ENCODE assay signal across 8 mouse cellular contexts in the genomic region with DNA sequence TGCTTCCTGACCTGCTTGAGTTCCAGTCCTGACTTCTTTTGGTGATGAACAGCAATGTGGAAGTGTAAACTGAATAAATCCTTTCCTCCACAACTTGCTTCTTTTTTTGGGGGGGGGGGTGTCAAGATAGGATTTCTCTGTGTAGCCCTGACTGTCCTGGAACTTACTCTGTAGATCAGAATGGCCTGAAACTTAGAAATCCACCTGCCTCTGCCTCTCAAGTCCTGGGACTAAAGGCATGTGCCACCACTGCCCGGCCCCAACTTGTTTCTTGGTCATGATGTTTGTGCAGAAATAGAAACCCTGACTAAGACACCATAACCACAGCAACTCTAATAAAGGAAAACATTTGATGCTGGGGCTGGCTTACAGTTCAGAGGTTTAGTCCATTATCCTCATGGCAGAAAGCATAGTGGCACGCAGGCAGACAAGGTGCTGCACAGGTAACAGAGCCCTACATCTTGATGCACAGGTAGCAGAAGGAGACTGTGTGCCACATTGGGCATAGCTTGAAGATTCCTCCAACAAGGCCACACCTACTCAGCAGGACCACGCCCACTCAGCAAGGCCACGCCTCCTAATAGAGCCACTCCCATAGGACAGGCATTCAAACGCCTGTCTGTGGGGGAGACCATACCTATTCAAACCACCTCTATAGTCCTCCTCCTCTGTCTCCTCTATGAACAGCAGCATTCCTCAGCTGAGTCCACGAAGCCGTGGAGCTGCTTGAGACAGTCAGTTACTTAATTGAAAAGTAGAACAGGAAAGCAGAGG. TPM values are rescaled to one million over a fixed set of nuclear protein-coding genes. Genes with fewer than 3 reads are reported as not detected.
DNase-seq lines count a peak whose midpoint lies in the region; ATAC-seq and TF ChIP-seq lines count a peak whose summit lies in the region.

No protein-coding gene starts in this region.

- no peak for ATAC-seq in embryonic facial prominence, embryonic 11.5 days (replicated peaks; ENCODE audit: insufficient number of reproducible peaks, low FRiP score, low TSS enrichment, low read depth)
- ATAC-seq in liver, embryonic 14.5 days (ENCODE audit: insufficient read depth) = peak; percentile 44
- ATAC-seq in intestine, postnatal 0 days = no peak

- H3K27ac ChIP-seq in embryonic facial prominence, embryonic 11.5 days (replicated peaks; ENCODE audit: low read depth, low read length) = no peak overlapping the region
- H3K27ac ChIP-seq in embryonic facial prominence, embryonic 10.5 days (replicated peaks) = no peak overlapping the region
- no peak overlapping the region for H3K27ac ChIP-seq in liver, embryonic 14.5 days
- no peak overlapping the region for H3K27ac ChIP-seq in intestine, postnatal 0 days (ENCODE audit: low read depth, low read length)

- H3K4me1 ChIP-seq in embryonic facial prominence, embryonic 11.5 days (ENCODE audit: control insufficient read depth, insufficient read depth, low read length) = no peaks in the 10 kb centered on the region; the same call in 1 of the 2 replicates
- peaks cover 27% of the 10 kb centered on the region for H3K4me1 ChIP-seq in embryonic facial prominence, embryonic 10.5 days
- H3K4me1 ChIP-seq in liver, embryonic 14.5 days (replicated peaks; ENCODE audit: control insufficient read depth in 2 of 2, insufficient read depth in 2 of 2, low read length in 1 of 2) = peaks cover 6 to 25% of the 10 kb centered on the region in 2 experiments
- H3K4me1 ChIP-seq in intestine, postnatal 0 days (replicated peaks; ENCODE audit: control insufficient read depth, insufficient read depth, low read length) = no peaks in the 10 kb centered on the region

- WGBS in embryonic facial prominence, embryonic 11.5 days = 28% methylated on average over 7 of the region's 7 CpGs
- 31% methylated on average over 7 of the region's 7 CpGs for WGBS in embryonic facial prominence, embryonic 10.5 days
- WGBS in liver, embryonic 14.5 days (ENCODE audit: insufficient replicate concordance) = 14% methylated on average over 7 of the region's 7 CpGs
- 27% methylated on average over 7 of the region's 7 CpGs for WGBS in intestine, postnatal 0 days

- no peaks in the 10 kb centered on the region for H3K27me3 ChIP-seq in embryonic facial prominence, embryonic 11.5 days (ENCODE audit: control insufficient read depth, insufficient read depth, low read length)
- no peaks in the 10 kb centered on the region for H3K27me3 ChIP-seq in embryonic facial prominence, embryonic 10.5 days (replicated peaks; ENCODE audit: low read depth, poor library complexity, severe bottlenecking)
- no peaks in the 10 kb centered on the region for H3K27me3 ChIP-seq in liver, embryonic 14.5 days (ENCODE audit: control insufficient read depth, insufficient read depth, low read length)
- H3K27me3 ChIP-seq in intestine, postnatal 0 days (replicated peaks; ENCODE audit: control insufficient read depth, insufficient read depth, low read length) = no peaks in the 10 kb centered on the region

- intact Hi-C loops in left cerebral cortex, postnatal 10 days (cut with DNase I) = no loop called here

- no peak overlapping the region for H3K4me3 ChIP-seq in embryonic facial prominence, embryonic 11.5 days (ENCODE audit: low read depth, low read length)
- no peak overlapping the region for H3K4me3 ChIP-seq in embryonic facial prominence, embryonic 10.5 days
- no peak overlapping the region for H3K4me3 ChIP-seq in liver, embryonic 14.5 days (ENCODE audit: insufficient read depth in 1 of 2, low read depth in 2 of 2, low read length in 2 of 2)
- no peak overlapping the region for H3K4me3 ChIP-seq in intestine, postnatal 0 days (ENCODE audit: low read depth, low read length)

- H3K36me3 ChIP-seq in embryonic facial prominence, embryonic 11.5 days (replicated peaks; ENCODE audit: control insufficient read depth, insufficient read depth, low read depth, low read length) = no peaks in the 10 kb centered on the region
- H3K36me3 ChIP-seq in embryonic facial prominence, embryonic 10.5 days (replicated peaks) = no peaks in the 10 kb centered on the region
- no peaks in the 10 kb centered on the region for H3K36me3 ChIP-seq in liver, embryonic 14.5 days (replicated peaks; ENCODE audit: control insufficient read depth, insufficient read depth, low read depth)
- H3K36me3 ChIP-seq in intestine, postnatal 0 days (ENCODE audit: control insufficient read depth, insufficient read depth) = no peaks in the 10 kb centered on the region

- no peak for TF ChIP-seq CTCF in liver, embryonic 14.5 days (IDR thresholded peaks at IDR 0.05; ENCODE audit: low read depth)
- TF ChIP-seq CTCF in intestine, postnatal 0 days (IDR thresholded peaks at IDR 0.05; ENCODE audit: low read depth) = no peak

- no peak overlapping the region for H3K9ac ChIP-seq in embryonic facial prominence, embryonic 11.5 days (replicated peaks; ENCODE audit: low read length)
- H3K9ac ChIP-seq in liver, embryonic 14.5 days (replicated peaks) = no peak overlapping the region
- no peak overlapping the region for H3K9ac ChIP-seq in intestine, postnatal 0 days (ENCODE audit: low read depth, low read length)

- no peak overlapping the region for H3K4me2 ChIP-seq in embryonic facial prominence, embryonic 11.5 days (ENCODE audit: low read depth, low read length)
- peak overlapping the region; percentile 28 for H3K4me2 ChIP-seq in liver, embryonic 14.5 days (ENCODE audit: low read depth)
- H3K4me2 ChIP-seq in intestine, postnatal 0 days (replicated peaks; ENCODE audit: low read depth) = no peak overlapping the region

- H3K9me3 ChIP-seq in embryonic facial prominence, embryonic 11.5 days (replicated peaks; ENCODE audit: control insufficient read depth, low read length) = no peaks in the 10 kb centered on the region
- no peaks in the 10 kb centered on the region for H3K9me3 ChIP-seq in embryonic facial prominence, embryonic 10.5 days
- no peaks in the 10 kb centered on the region for H3K9me3 ChIP-seq in liver, embryonic 14.5 days (ENCODE audit: control insufficient read depth, low read length)
- no peaks in the 10 kb centered on the region for H3K9me3 ChIP-seq in intestine, postnatal 0 days (ENCODE audit: control insufficient read depth)

- no peak for TF ChIP-seq EP300 in liver, embryonic 14.5 days (IDR thresholded peaks at IDR 0.05; ENCODE audit: low read depth)

- DNase-seq in embryonic facial prominence, embryonic 11.5 days (ENCODE audit: low spot score) = peak; percentile 10
- DNase-seq in embryonic facial prominence, embryonic 10.5 days (ENCODE audit: low spot score) = no peak
- DNase-seq in c-Kit-positive CD71-positive TER-119-negative erythroid progenitor cells, embryonic 14.5 days (ENCODE audit: low read depth) = peak; percentile 88
- DNase-seq in liver, embryonic 14.5 days (ENCODE audit: low read depth in 3 of 3, low spot score in 3 of 3) = peak; percentile 67 to 75 (median 69)
- peak; percentile 83 to 86 for DNase-seq in spleen, postnatal 4 days (ENCODE audit: low spot score in 2 of 2)
- DNase-seq in left cerebral cortex, postnatal 10 days (ENCODE audit: extremely low spot score in 1 of 2, low spot score in 2 of 2) = no peak
- no peak for DNase-seq in cerebellum, postnatal 14 days

RNA-seq across cellular contexts. Expression of a gene that starts 1.4 kb away (rescaled TPM):
- 0.11 and 0.15 TPM in 2 replicates for polyA plus RNA-seq in embryonic facial prominence, embryonic 11.5 days (2014; fragmentation: Nextera tagmentation; extraction: Ambion mirVana)
- polyA plus RNA-seq in embryonic facial prominence, embryonic 10.5 days (2016; fragmentation: Nextera tagmentation; extraction: Ambion mirVana) = 0.11 and 0.16 TPM in 2 replicates
- polyA plus RNA-seq in liver, embryonic 14.5 days (2012; rRNA removed) = 0.01 TPM in 1 of 2 replicates, not detected in the other
- not detected in 2 replicates for polyA plus RNA-seq in liver, embryonic 14.5 days (2014; fragmentation: Nextera tagmentation; extraction: Ambion mirVana)
- 0.07 TPM in 1 of 2 replicates, not detected in the other for polyA plus RNA-seq in intestine, postnatal 0 days (2015; fragmentation: Nextera tagmentation; extraction: Ambion mirVana)
- not detected for total RNA-seq in left cerebral cortex, postnatal 10 days (2021)

RNA-seq across cellular contexts. Expression of a gene that starts 5.3 kb away (rescaled TPM):
- 166 and 169 TPM in 2 replicates for polyA plus RNA-seq in embryonic facial prominence, embryonic 11.5 days (2014; fragmentation: Nextera tagmentation; extraction: Ambion mirVana)
- polyA plus RNA-seq in embryonic facial prominence, embryonic 10.5 days (2016; fragmentation: Nextera tagmentation; extraction: Ambion mirVana) = 173 and 174 TPM in 2 replicates
- polyA plus RNA-seq in liver, embryonic 14.5 days (2012; rRNA removed) = 19.6 and 36.1 TPM in 2 replicates
- 78.3 and 80.5 TPM in 2 replicates for polyA plus RNA-seq in liver, embryonic 14.5 days (2014; fragmentation: Nextera tagmentation; extraction: Ambion mirVana)
- 83.7 and 88.2 TPM in 2 replicates for polyA plus RNA-seq in intestine, postnatal 0 days (2015; fragmentation: Nextera tagmentation; extraction: Ambion mirVana)
- 10 to 100 TPM; 75.5 to 77.2 TPM for total RNA-seq in left cerebral cortex, postnatal 10 days (2021)

RNA-seq across cellular contexts. Expression of a gene that starts 28.7 kb away (rescaled TPM):
- 77.0 and 79.1 TPM in 2 replicates for polyA plus RNA-seq in embryonic facial prominence, embryonic 11.5 days (2014; fragmentation: Nextera tagmentation; extraction: Ambion mirVana)
- polyA plus RNA-seq in embryonic facial prominence, embryonic 10.5 days (2016; fragmentation: Nextera tagmentation; extraction: Ambion mirVana) = 93.3 and 93.4 TPM in 2 replicates
- polyA plus RNA-seq in liver, embryonic 14.5 days (2012; rRNA removed) = 12.5 and 13.9 TPM in 2 replicates
- polyA plus RNA-seq in liver, embryonic 14.5 days (2014; fragmentation: Nextera tagmentation; extraction: Ambion mirVana) = 20.0 and 23.7 TPM in 2 replicates
- 60.4 and 62.9 TPM in 2 replicates for polyA plus RNA-seq in intestine, postnatal 0 days (2015; fragmentation: Nextera tagmentation; extraction: Ambion mirVana)
- total RNA-seq in left cerebral cortex, postnatal 10 days (2021) = 100 to 1,000 TPM; 320 to 333 TPM

RNA-seq across cellular contexts. Expression of a gene that starts 32.4 kb away (rescaled TPM):
- polyA plus RNA-seq in embryonic facial prominence, embryonic 11.5 days (2014; fragmentation: Nextera tagmentation; extraction: Ambion mirVana) = 7.4 and 9.0 TPM in 2 replicates
- polyA plus RNA-seq in embryonic facial prominence, embryonic 10.5 days (2016; fragmentation: Nextera tagmentation; extraction: Ambion mirVana) = 16.4 and 20.1 TPM in 2 replicates
- polyA plus RNA-seq in liver, embryonic 14.5 days (2012; rRNA removed) = 4.4 and 5.3 TPM in 2 replicates
- 6.5 and 6.8 TPM in 2 replicates for polyA plus RNA-seq in liver, embryonic 14.5 days (2014; fragmentation: Nextera tagmentation; extraction: Ambion mirVana)
- 2.1 and 2.3 TPM in 2 replicates for polyA plus RNA-seq in intestine, postnatal 0 days (2015; fragmentation: Nextera tagmentation; extraction: Ambion mirVana)
- 10 to 100 TPM; 17.1 to 19.9 TPM for total RNA-seq in left cerebral cortex, postnatal 10 days (2021)

Comparison
In these comparisons a context has a peak if more than half of its experiments do, and no peak if none do; other contexts are left out.
1. DNase-seq: peak in embryonic facial prominence, embryonic 11.5 days (single experiment), c-Kit-positive CD71-positive TER-119-negative erythroid progenitor cells, embryonic 14.5 days (single experiment), liver, embryonic 14.5 days (3 of 3) and spleen, postnatal 4 days (2 of 2); none in embryonic facial prominence, embryonic 10.5 days (single experiment), left cerebral cortex, postnatal 10 days (0 of 2) and cerebellum, postnatal 14 days (0 of 2).